Comparison of ENCODE assay signal across 20 mouse cellular contexts in genomic region chr14:120235610-120236009, GRCm38 (mm10). TPM values are rescaled to one million over a fixed set of nuclear protein-coding genes. Genes with fewer than 3 reads are reported as not detected.
DNase-seq lines count a peak whose midpoint lies in the region; ATAC-seq and TF ChIP-seq lines count a peak whose summit lies in the region.
"Had no signal": no experiment of that assay in that cellular context is flagged by ENCODE, and none has a peak within 500 bp of the region (broad histone marks: within the 10 kb centered on the region; RNA-seq: fewer than 3 reads in every experiment).

No protein-coding gene starts in this region.

- no peaks in the 10 kb centered on the region for H3K27me3 ChIP-seq in heart, embryonic 13.5 days (replicated peaks)
- no peaks in the 10 kb centered on the region for H3K27me3 ChIP-seq in lung, embryonic 16.5 days (ENCODE audit: control insufficient read depth, insufficient read depth, low read depth, low read length)
- H3K27me3 ChIP-seq in kidney, adult 2 months (replicated peaks; ENCODE audit: control insufficient read depth, insufficient read depth, low read length) = no peaks in the 10 kb centered on the region
- H3K27me3 ChIP-seq: embryonic facial prominence, embryonic 13.5 days; forebrain, embryonic 13.5 days; hindbrain, embryonic 13.5 days had no signal

- TF ChIP-seq POLR2A in kidney, adult 2 months (IDR thresholded peaks at IDR 0.05; ENCODE audit: low read depth, low read length) = no peak

- H3K4me2 ChIP-seq in heart, embryonic 13.5 days = no peak overlapping the region
- no peak overlapping the region for H3K4me2 ChIP-seq in lung, embryonic 16.5 days (ENCODE audit: low read depth, low read length)
- H3K4me2 ChIP-seq: embryonic facial prominence, embryonic 13.5 days; forebrain, embryonic 13.5 days; hindbrain, embryonic 13.5 days had no signal

- no peak for TF ChIP-seq CTCF in kidney, adult 2 months (conservative IDR thresholded peaks at IDR 0.05; ENCODE audit: insufficient read depth, insufficient read length, low read depth, low read length)

- no peak for DNase-seq in heart, adult 11 months
- peak; percentile 28 to 43 for DNase-seq in lung, adult 18-20 months
- no peak for DNase-seq in lung, postnatal 14 days
- peak; percentile 19 for DNase-seq in lung, postnatal 25 days (ENCODE audit: low spot score)
- no peak for DNase-seq in kidney, adult 2 months
- no peak for DNase-seq in layer of hippocampus, adult 9-11 months
- DNase-seq: adrenal gland, adult 2 months; adrenal gland, postnatal 25 days; cerebellum, adult 18-20 months; cerebellum, adult 9-11 months; cerebellum, postnatal 36 days; forebrain, postnatal 0 days; gastrocnemius, postnatal 25 days; heart, adult 2 months; heart, postnatal 10 days had no signal

- H3K4me3 ChIP-seq in heart, embryonic 13.5 days = no peak overlapping the region
- H3K4me3 ChIP-seq in lung, embryonic 16.5 days (ENCODE audit: low read length) = no peak overlapping the region
- H3K4me3 ChIP-seq in kidney, adult 2 months (ENCODE audit: insufficient read depth, low read depth, low read length) = no peak overlapping the region
- H3K4me3 ChIP-seq: embryonic facial prominence, embryonic 13.5 days; forebrain, embryonic 13.5 days; heart, adult 2 months; hindbrain, embryonic 13.5 days had no signal

- no peak overlapping the region for H3K27ac ChIP-seq in heart, embryonic 13.5 days (replicated peaks)
- no peak overlapping the region for H3K27ac ChIP-seq in lung, embryonic 16.5 days (ENCODE audit: low read length)
- H3K27ac ChIP-seq in kidney, adult 2 months (ENCODE audit: insufficient read depth, low read depth, low read length) = no peak overlapping the region
- H3K27ac ChIP-seq: embryonic facial prominence, embryonic 13.5 days; forebrain, embryonic 13.5 days; heart, adult 2 months; hindbrain, embryonic 13.5 days had no signal

- H3K4me1 ChIP-seq in heart, embryonic 13.5 days = peaks cover 29% of the 10 kb centered on the region
- H3K4me1 ChIP-seq in lung, embryonic 16.5 days (replicated peaks; ENCODE audit: control insufficient read depth, insufficient read depth, low read length) = no peaks in the 10 kb centered on the region
- no peaks in the 10 kb centered on the region for H3K4me1 ChIP-seq in kidney, adult 2 months (ENCODE audit: control insufficient read depth, insufficient read depth, low read length)

- peak overlapping the region; percentile 48; the same call in 1 of the 2 replicates for H3K9ac ChIP-seq in heart, embryonic 13.5 days
- H3K9ac ChIP-seq in lung, embryonic 16.5 days (ENCODE audit: low read length) = no peak overlapping the region
- H3K9ac ChIP-seq: embryonic facial prominence, embryonic 13.5 days; forebrain, embryonic 13.5 days; forebrain, postnatal 0 days; hindbrain, embryonic 13.5 days had no signal

- 38% methylated on average over 7 of the region's 7 CpGs for WGBS in heart, embryonic 13.5 days
- 39% methylated on average over 7 of the region's 7 CpGs for WGBS in lung, embryonic 16.5 days
- WGBS in kidney, adult 2 months = 92% methylated on average over 7 of the region's 7 CpGs

- ATAC-seq in heart, embryonic 13.5 days (ENCODE audit: extremely low read depth, insufficient number of reproducible peaks, low FRiP score, low TSS enrichment) = no peak
- 0 out of 2 replicates have a peak, but pooled peaks have one; percentile 2 for ATAC-seq in lung, embryonic 16.5 days (ENCODE audit: low read depth)
- ATAC-seq: forebrain, embryonic 13.5 days; forebrain, postnatal 0 days had no signal

- no peaks in the 10 kb centered on the region for H3K36me3 ChIP-seq in heart, embryonic 13.5 days
- no peaks in the 10 kb centered on the region for H3K36me3 ChIP-seq in lung, embryonic 16.5 days (ENCODE audit: control insufficient read depth, insufficient read depth, low read length)
- no peaks in the 10 kb centered on the region for H3K36me3 ChIP-seq in kidney, adult 2 months (ENCODE audit: control insufficient read depth, insufficient read depth, low read length)
- H3K36me3 ChIP-seq: embryonic facial prominence, embryonic 13.5 days; hindbrain, embryonic 13.5 days had no signal

- no peaks in the 10 kb centered on the region for H3K9me3 ChIP-seq in heart, embryonic 13.5 days
- H3K9me3 ChIP-seq in lung, embryonic 16.5 days (ENCODE audit: control insufficient read depth, low read length) = no peaks in the 10 kb centered on the region
- H3K9me3 ChIP-seq: embryonic facial prominence, embryonic 13.5 days; forebrain, embryonic 13.5 days; hindbrain, embryonic 13.5 days had no signal

RNA-seq across cellular contexts. Expression of gene Mbnl2, which starts 39.9 kb away (rescaled TPM):
- 88.9 and 92.5 TPM in 2 replicates for polyA plus RNA-seq in heart, embryonic 13.5 days (2015; fragmentation: Nextera tagmentation; extraction: Ambion mirVana)
- polyA plus RNA-seq in lung, embryonic 16.5 days (2015; fragmentation: Nextera tagmentation; extraction: Ambion mirVana) = 162 and 164 TPM in 2 replicates
- 50.0 and 53.9 TPM in 2 replicates for polyA plus RNA-seq in kidney, adult 2 months (2012; rRNA removed)

Comparison
In these comparisons a context has a peak if more than half of its experiments do, and no peak if none do; other contexts are left out.
1. DNase-seq: peak in lung, adult 18-20 months (2 of 2) and lung, postnatal 25 days (single experiment); none in heart, adult 11 months (single experiment), lung, postnatal 14 days (single experiment), kidney, adult 2 months (single experiment) and layer of hippocampus, adult 9-11 months (single experiment).